Mouse (Mus musculus): ENCODE data around the gene Olfr1286. TPM values are rescaled to one million over a fixed set of nuclear protein-coding genes. Genes with fewer than 3 reads are reported as not detected.

Gene Olfr1286
- not detected in 2 replicates for polyA plus RNA-seq (2015; fragmentation: Nextera tagmentation; extraction: Ambion mirVana)

DNA sequence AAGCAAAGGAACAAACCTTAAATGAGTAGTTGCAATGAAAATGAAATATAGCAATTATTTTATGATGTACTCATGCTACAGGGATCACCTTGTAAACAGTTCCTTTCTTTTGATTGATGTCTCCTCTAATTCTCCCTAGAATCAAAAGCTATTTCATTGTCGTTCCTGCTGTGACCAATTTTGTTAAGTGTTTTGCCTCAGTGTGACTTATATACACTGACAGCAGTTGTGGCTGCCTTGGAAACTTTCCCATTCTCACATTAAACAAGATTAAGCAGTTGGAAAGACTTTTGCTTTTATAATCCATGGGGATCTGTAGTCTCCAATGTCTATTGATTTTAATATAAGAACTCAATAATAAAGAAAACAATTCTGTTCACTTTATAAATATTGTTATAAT is at the start of gene Olfr1286:
Gene Olfr1286, minus strand, starts transcription at position 185 of the 400 bp plus-strand sequence.
- Histone ChIP-seq H3K27ac (replicated peaks) (no peak within 1 kb of the TSS), H3K27me3 (replicated peaks) (no peaks in the 10 kb centered on the region), H3K9me3 (no peaks in the 10 kb centered on the region), H3K4me2 (no peak within 1 kb of the TSS), H3K36me3 (no peaks in the 10 kb centered on the region), H3K9ac (no peak within 1 kb of the TSS), H3K4me3 (no peak within 1 kb of the TSS), H3K4me1 (no peaks in the 10 kb centered on the region)
- whole genome bisulfite sequencing: 51% methylated on average over 1 of the region's 1 CpGs
- ATAC-seq (ENCODE audit: extremely low read depth, insufficient number of reproducible peaks, low FRiP score, low TSS enrichment): no peak

DNA sequence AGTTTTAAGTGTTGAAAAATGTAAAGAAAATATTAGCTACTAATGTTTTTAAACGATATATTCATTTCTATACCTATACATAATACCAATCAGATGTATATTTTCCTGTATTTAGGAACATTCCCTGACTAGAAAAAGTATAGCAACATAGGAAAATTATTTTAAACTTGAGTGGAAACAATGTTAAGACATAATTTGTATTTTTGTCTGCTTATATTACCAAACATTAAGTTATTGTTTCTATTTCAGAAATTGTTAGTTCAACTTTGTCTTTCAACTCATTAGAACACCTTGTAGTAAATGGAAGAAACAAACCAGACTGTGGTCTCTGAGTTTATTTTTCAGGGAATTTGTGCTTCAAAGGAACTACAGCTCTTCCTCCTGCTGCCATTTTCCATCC is 25.9 kb upstream of the Olfr1286 start, which contains the start of gene Olfr1287:
Gene Olfr1287, plus strand, starts transcription at position 301 of the 400 bp plus-strand sequence.
- H3K27me3 ChIP-seq (replicated peaks): no peaks in the 10 kb centered on the region
- H3K4me3 ChIP-seq: no peak within 1 kb of the TSS
- no peak for ATAC-seq (ENCODE audit: extremely low read depth, insufficient number of reproducible peaks, low FRiP score, low TSS enrichment)
- H3K36me3 ChIP-seq: no peaks in the 10 kb centered on the region
- H3K9me3 ChIP-seq: no peaks in the 10 kb centered on the region
- 65% methylated on average over 1 of the region's 1 CpGs for WGBS
- no peak within 1 kb of the TSS for H3K9ac ChIP-seq
- H3K27ac ChIP-seq (replicated peaks): no peak within 1 kb of the TSS
- H3K4me2 ChIP-seq: no peak within 1 kb of the TSS
- no peaks in the 10 kb centered on the region for H3K4me1 ChIP-seq

DNA sequence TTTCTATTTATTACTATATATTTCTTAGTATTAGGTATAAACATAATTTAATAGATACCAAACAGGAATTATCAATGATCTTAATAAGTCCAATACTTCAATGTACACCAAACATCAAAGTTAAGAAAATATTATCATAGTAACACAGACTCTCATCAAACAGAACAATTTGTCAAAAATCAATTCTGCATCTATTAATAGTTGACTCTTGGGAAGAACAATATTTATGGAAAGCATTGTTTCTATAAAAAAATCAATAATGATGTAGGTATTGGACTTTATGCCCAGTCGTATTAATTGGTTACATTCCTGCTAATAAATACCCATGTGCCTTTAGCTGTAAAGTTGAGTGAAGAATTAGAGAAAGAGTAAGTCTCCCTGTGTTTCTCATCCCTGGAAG is 47.7 kb downstream of the Olfr1286 start, which contains the start of gene Olfr1284:
Gene Olfr1284, plus strand, starts transcription at position 301 of the 400 bp plus-strand sequence.
- WGBS: 86% methylated on average over 1 of the region's 1 CpGs
- H3K4me2 ChIP-seq: no peak within 1 kb of the TSS
- H3K9ac ChIP-seq: no peak within 1 kb of the TSS
- H3K4me1 ChIP-seq: no peaks in the 10 kb centered on the region
- no peaks in the 10 kb centered on the region for H3K27me3 ChIP-seq (replicated peaks)
- ATAC-seq (ENCODE audit: extremely low read depth, insufficient number of reproducible peaks, low FRiP score, low TSS enrichment): no peak
- H3K27ac ChIP-seq (replicated peaks): no peak within 1 kb of the TSS
- no peak within 1 kb of the TSS for H3K4me3 ChIP-seq
- peaks cover 4% of the 10 kb centered on the region; the same call in 1 of the 2 replicates for H3K9me3 ChIP-seq
- H3K36me3 ChIP-seq: no peaks in the 10 kb centered on the region

Other genes starting within 250 kb of the Olfr1286 start
- gene 4930430A15Rik, start 193.5 kb downstream of the Olfr1286 start, polyA plus RNA-seq (2015; fragmentation: Nextera tagmentation; extraction: Ambion mirVana): not detected in 2 replicates
- gene Olfr1275, start 187.8 kb downstream of the Olfr1286 start, polyA plus RNA-seq (2015; fragmentation: Nextera tagmentation; extraction: Ambion mirVana): not detected in 2 replicates
- not detected in 2 replicates for gene Olfr1276, start 168.6 kb downstream of the Olfr1286 start, polyA plus RNA-seq (2015; fragmentation: Nextera tagmentation; extraction: Ambion mirVana)
- not detected in 2 replicates for gene Olfr1277, start 149.0 kb downstream of the Olfr1286 start, polyA plus RNA-seq (2015; fragmentation: Nextera tagmentation; extraction: Ambion mirVana)
- not detected in 2 replicates for gene Olfr1278, start 133.0 kb downstream of the Olfr1286 start, polyA plus RNA-seq (2015; fragmentation: Nextera tagmentation; extraction: Ambion mirVana)
- not detected in 2 replicates for gene Olfr1279, start 122.5 kb downstream of the Olfr1286 start, polyA plus RNA-seq (2015; fragmentation: Nextera tagmentation; extraction: Ambion mirVana)
- not detected in 2 replicates for gene Olfr1280, start 109.1 kb downstream of the Olfr1286 start, polyA plus RNA-seq (2015; fragmentation: Nextera tagmentation; extraction: Ambion mirVana)
- not detected in 2 replicates for gene Olfr1281, start 96.6 kb downstream of the Olfr1286 start, polyA plus RNA-seq (2015; fragmentation: Nextera tagmentation; extraction: Ambion mirVana)
- not detected in 2 replicates for gene Olfr1282, start 87.0 kb downstream of the Olfr1286 start, polyA plus RNA-seq (2015; fragmentation: Nextera tagmentation; extraction: Ambion mirVana)
- not detected in 2 replicates for gene Olfr1283, start 56.3 kb downstream of the Olfr1286 start, polyA plus RNA-seq (2015; fragmentation: Nextera tagmentation; extraction: Ambion mirVana)
- gene Olfr1284, start 47.6 kb downstream of the Olfr1286 start, polyA plus RNA-seq (2015; fragmentation: Nextera tagmentation; extraction: Ambion mirVana): not detected in 2 replicates
- gene Olfr1287, start 26.0 kb upstream of the Olfr1286 start, polyA plus RNA-seq (2015; fragmentation: Nextera tagmentation; extraction: Ambion mirVana): not detected in 2 replicates
- gene Olfr1288, start 51.0 kb upstream of the Olfr1286 start, polyA plus RNA-seq (2015; fragmentation: Nextera tagmentation; extraction: Ambion mirVana): not detected in 2 replicates
- gene Olfr1289, start 57.7 kb upstream of the Olfr1286 start, polyA plus RNA-seq (2015; fragmentation: Nextera tagmentation; extraction: Ambion mirVana): not detected in 2 replicates
- gene Olfr1290, start 70.7 kb upstream of the Olfr1286 start, polyA plus RNA-seq (2015; fragmentation: Nextera tagmentation; extraction: Ambion mirVana): 0.17 TPM in 1 of 2 replicates, not detected in the other
- not detected in 2 replicates for gene Olfr1291-ps1, start 74.1 kb upstream of the Olfr1286 start, polyA plus RNA-seq (2015; fragmentation: Nextera tagmentation; extraction: Ambion mirVana)
- gene Olfr1293-ps, start 102.1 kb upstream of the Olfr1286 start, polyA plus RNA-seq (2015; fragmentation: Nextera tagmentation; extraction: Ambion mirVana): not detected in 2 replicates
- not detected in 2 replicates for gene Olfr1294, start 117.2 kb upstream of the Olfr1286 start, polyA plus RNA-seq (2015; fragmentation: Nextera tagmentation; extraction: Ambion mirVana)
- not detected in 2 replicates for gene Olfr1295, start 146.6 kb upstream of the Olfr1286 start, polyA plus RNA-seq (2015; fragmentation: Nextera tagmentation; extraction: Ambion mirVana)
- gene Olfr1297, start 203.4 kb upstream of the Olfr1286 start, polyA plus RNA-seq (2015; fragmentation: Nextera tagmentation; extraction: Ambion mirVana): not detected in 2 replicates
- not detected in 2 replicates for gene Olfr1298, start 226.1 kb upstream of the Olfr1286 start, polyA plus RNA-seq (2015; fragmentation: Nextera tagmentation; extraction: Ambion mirVana)
- gene Olfr1299, start 238.3 kb upstream of the Olfr1286 start, polyA plus RNA-seq (2015; fragmentation: Nextera tagmentation; extraction: Ambion mirVana): not detected in 2 replicates